Mouse (Mus musculus): ENCODE results near the gene Rpp38.

Gene Rpp38

DNA sequence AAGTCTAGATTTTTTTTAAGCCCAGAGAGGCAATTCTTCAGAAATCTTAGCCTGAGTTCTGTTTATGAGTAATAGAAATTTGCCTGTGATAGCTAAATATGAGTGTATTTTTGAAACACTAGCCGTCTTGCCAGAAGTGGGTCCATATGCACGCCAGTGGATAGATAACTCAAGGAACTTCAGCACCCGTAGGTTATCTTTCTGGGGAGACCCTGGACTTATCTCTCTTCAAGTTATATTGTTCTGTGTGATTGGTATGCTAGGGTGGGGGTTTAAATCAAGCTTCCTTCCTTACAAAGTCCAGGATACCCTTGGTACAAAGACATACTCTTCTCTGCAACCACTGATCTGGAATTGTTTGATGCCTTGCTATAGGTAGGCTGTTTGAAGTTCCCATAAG is 46.7 kb downstream of the Rpp38 start:
- DNase-seq (ENCODE audit: low read depth, low spot score), result no peak

GRCm38 (mm10) chr2:3285181-3285530 is 47.3 kb downstream of the Rpp38 start:
- DNase-seq (ENCODE audit: low read depth, low spot score), result no peak

DNA sequence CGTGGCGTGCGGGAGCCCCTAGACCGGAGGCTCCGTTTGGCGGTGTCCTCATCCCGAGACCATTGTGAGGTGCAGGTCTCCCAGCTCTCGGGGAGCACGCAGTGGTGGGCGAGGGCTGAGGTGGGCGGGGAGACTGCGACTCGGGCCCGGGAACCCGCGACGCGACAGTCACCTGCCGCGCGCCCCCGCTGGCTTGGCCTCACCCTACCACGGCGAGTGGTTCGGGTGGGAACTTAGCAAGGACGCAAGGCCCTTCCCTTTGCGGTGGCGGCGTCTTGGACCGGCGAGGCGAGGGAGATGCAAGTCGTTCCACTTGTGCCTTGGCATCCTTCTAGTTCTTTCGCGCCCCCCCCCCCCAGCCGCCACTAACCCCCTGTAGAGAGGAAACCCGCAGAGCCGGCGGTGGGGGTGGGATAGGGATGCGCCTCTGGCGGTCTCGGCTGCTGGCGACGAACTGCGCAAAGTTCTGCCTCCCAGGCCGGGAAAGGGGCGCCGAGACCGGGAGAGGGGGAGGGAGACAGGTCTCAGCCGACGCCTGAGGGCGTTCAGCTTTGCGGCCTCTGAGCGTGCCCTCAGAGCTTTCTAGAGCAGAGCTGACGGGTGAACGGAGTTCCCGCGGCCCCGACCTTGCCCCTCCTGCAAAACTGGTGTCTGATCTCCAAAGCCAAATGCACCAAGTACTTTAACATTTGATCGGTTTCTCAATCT is 47.8 kb downstream of the Rpp38 start:
- DNase-seq (ENCODE audit: low read depth, low spot score), result peak; percentile 21

- DNase-seq (ENCODE audit: low read depth, low spot score), result peak; percentile 100
Observed at GRCm38 (mm10) chr2:3283602-3284472, 48.6 kb downstream of the Rpp38 start, which contains the start of gene Nmt2. TSS of gene Nmt2 (plus strand) at chr2:3284212.

DNA sequence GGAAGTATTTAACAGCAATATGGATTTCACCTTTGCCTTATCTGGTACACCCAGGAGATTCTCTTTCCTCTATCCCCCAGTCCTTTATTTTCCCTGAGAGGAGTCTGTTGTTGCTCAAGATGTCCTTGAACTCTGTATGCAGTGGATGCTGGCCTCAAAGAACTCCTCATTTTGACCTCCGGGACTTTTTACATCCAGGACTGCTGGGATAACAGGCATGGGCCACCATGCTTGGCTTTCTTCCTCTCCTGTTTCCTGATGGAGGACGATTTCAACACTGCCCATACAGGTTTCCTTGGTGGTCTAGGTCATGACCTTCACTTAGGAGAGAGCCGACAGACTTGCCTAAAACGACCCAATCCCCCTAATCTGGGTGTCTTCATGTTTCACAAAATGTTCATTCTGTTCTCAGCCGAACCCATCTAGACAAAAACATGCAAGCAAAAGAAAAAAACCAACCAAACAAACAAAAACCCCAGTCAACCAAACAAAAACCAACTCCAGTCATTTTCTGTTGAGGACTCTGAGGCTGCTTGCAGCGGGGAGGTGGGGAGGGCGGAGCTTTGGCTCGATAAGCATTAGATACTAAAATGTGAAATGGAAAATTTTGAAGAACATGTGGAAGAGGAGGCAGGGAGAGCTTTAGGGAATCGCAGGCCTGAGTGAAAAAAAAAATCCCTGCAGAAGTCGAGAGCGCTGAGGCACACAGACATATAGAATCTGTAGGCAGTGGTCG is 49.4 kb downstream of the Rpp38 start:
- no peak for DNase-seq (ENCODE audit: low read depth, low spot score)

- DNase-seq (ENCODE audit: low read depth, low spot score), result no peak
Observed at GRCm38 (mm10) chr2:3281311-3281710, 51.1 kb downstream of the Rpp38 start.

Measured in c-Kit-negative CD71-positive TER-119-positive erythroid progenitor cells, embryonic 14.5 days (primary cell).